Mouse (Mus musculus) kidney, adult 2 months (tissue): ENCODE data around the gene Sox1. TPM values are rescaled to one million over a fixed set of nuclear protein-coding genes. Genes with fewer than 3 reads are reported as not detected.

Source experiments
- DNase-seq: peaks from one replicate; pipeline ENCODE4 v3.0.0; 2021
- H3K27ac ChIP-seq: fragments of 200-500 bp; 2 replicates; pipeline ENCODE4 v1.5.1; 2012; ENCODE audit warnings: low read depth, low read length, control low read depth, inconsistent platforms; ENCODE audit not compliant: insufficient read depth
- H3K27me3 ChIP-seq: fragments of 200-500 bp; replicated peaks from 2 replicates; pipeline ENCODE4 v1.6.1; 2012; ENCODE audit warnings: mild to moderate bottlenecking, moderate library complexity, low read length, inconsistent platforms; ENCODE audit not compliant: control insufficient read depth, insufficient read depth
- H3K36me3 ChIP-seq: fragments of 200-500 bp; 2 replicates; pipeline ENCODE4 v1.6.1; 2012; ENCODE audit warnings: mild to moderate bottlenecking, moderate library complexity, low read length, inconsistent platforms; ENCODE audit not compliant: control insufficient read depth, insufficient read depth
- H3K4me1 ChIP-seq: fragments of 200-500 bp; 2 replicates; pipeline ENCODE4 v1.6.1; 2011; ENCODE audit warnings: low read length; ENCODE audit not compliant: control insufficient read depth, insufficient read depth
- H3K4me3 ChIP-seq: fragments of 200-500 bp; 2 replicates; pipeline ENCODE4 v1.5.1; 2011; ENCODE audit warnings: mild to moderate bottlenecking, low read depth, low read length, control low read depth; ENCODE audit not compliant: insufficient read depth
- CTCF ChIP-seq: fragments of 200-500 bp; conservative IDR thresholded peaks from 2 replicates; pipeline ENCODE4 v1.5.1; 2011; ENCODE audit warnings: low read depth, mild to moderate bottlenecking, control low read depth, low read length, moderate library complexity, mixed read lengths; ENCODE audit not compliant: insufficient read depth, insufficient read length
- POLR2A ChIP-seq: fragments of 200-500 bp; IDR thresholded peaks from one replicate; pipeline ENCODE4 v1.6.1; 2011; ENCODE audit warnings: low read depth, low read length, control low read depth
- WGBS: fragments of 180-500 bp; shearing (Covaris S2); methylation state at CpG from one replicate; pipeline ENCODE4 v1.1.7; 2018; 5-methylcytosine and 5-hydroxymethylcytosine counted together
- polyA plus RNA-seq: library from polyadenylated mRNA; depleted of rRNA; stranded (reverse); fragments of >200 nt; gene quantifications from 2 replicates; pipeline ENCODE4 v1.2.3, GENCODE M21; 2012

Sox1 gene
- polyA plus RNA-seq, 1 experiment, result not detected

DNA sequence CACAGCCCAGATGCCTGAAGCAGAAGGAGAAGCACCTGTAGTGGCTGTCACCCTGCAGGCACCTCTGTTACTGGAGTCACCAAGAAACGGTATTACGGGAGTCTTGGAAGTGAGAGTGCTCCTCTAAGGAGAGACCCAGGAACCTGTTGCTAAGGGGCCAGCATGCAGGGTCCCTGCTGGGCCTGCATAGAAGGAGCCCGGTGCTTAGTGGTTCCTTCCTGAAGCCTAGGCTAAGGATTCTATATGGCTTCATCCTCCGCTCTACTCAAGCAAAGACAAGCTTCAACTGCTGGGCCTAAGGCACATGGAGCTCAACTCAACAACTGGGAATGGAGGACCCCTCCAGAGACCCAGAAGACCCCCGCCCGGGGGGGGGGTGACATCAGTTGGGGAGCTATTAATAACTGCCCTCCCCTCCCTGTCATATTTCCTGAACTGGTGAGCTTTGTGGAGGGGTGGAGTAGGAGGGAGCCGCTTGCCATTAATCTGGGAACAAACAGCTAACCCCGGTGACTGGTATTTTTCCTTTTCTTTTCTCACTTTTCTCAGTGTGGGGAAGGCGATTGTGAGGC lies 34.6 kb downstream of the Sox1 start:
- no peak for DNase-seq
- Histone ChIP-seq H3K4me3 (no peak overlapping the region), H3K27me3 (no peaks in the 10 kb centered on the region; the same call in 1 of the 2 replicates), H3K4me1 (no peaks in the 10 kb centered on the region), H3K27ac (no peak overlapping the region), H3K36me3 (no peaks in the 10 kb centered on the region)
- WGBS, result 17% methylated on average over 9 of the region's 9 CpGs
- TF ChIP-seq CTCF (no peak), POLR2A (no peak)

DNA sequence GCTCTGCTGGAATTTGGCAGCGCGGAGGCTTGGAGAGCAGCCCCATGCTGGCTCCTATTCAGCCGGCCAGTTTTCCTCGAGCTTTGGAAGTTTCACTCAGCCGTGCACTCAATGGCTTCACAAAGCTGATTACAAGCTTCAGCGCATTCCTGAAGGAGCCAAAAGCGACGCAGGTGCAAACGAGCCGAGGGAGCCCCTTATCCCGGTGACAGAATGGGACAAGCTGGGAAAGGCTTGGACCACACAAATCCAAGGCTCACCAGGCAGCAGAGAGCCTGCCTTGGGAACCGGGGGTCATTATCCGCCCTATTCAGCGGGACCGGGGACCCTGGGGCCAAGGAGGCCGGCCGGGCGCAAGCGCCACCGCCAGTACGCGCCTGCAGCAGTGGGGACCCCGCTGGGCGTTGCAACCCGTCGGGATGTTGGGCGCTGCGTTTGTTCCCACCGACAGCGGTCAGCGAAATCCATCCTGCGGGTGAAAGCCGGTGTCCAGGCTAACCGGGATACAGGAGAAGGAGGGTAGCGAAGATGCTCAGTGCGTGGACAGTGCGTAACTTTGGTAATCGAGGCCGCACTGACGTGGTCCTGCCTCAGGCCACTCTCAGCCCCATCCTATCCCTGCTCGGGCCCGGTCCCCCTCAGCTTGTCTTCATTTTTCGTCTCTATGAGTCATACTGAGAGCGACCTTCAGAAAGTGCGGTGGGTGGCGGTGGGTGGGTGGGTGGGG lies 35.2 kb downstream of the Sox1 start:
- H3K4me3 ChIP-seq, result no peak overlapping the region
- 2% methylated on average over 46 of the region's 46 CpGs for WGBS
- no peak for TF ChIP-seq POLR2A
- no peak for TF ChIP-seq CTCF
- no peaks in the 10 kb centered on the region; the same call in 1 of the 2 replicates for H3K27me3 ChIP-seq
- H3K27ac ChIP-seq, result no peak overlapping the region
- H3K36me3 ChIP-seq, result no peaks in the 10 kb centered on the region
- peak; percentile 14 for DNase-seq
- no peaks in the 10 kb centered on the region for H3K4me1 ChIP-seq

DNA sequence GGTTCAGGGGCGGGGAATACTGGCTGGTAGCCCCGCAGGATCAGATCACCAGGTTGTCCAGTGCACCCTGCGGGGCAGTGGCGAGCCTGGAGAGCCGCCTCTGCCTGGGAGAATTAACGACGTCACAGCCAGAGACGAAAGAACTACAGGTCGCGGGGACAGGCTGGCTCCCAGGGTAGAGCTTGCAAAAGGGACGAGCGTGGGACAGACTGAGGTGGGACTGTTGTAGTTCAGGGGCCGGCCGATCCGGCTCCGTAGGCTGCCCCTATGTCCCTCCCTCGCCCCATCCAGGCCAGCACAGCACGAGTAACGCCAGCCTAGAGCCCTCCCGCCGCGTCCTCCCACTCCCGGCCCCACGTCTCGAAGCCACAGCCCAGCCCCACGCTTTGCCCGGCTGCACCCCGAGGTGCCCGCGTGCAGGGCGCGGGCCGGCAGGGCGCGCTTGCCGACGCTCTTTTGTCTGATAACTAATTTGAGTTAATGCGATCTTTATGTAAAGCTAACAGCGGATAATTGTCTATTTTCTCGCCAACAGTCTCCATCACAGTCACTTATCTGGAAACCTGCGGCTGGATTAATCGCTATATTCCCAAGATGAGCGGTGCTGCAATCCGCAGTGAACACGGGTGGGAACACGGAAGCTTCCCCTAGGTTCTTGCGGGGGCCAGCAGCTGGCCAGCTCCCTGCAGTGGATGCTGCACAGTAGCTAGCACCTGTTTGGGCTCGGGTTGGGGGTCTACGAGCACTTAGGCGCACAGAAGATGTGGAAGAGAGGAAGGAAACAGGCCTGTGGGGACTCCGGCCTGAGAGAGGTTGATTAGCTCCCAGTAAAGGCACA lies 36.0 kb downstream of the Sox1 start:
- TF ChIP-seq POLR2A, result no peak
- no peak for TF ChIP-seq CTCF
- no peaks in the 10 kb centered on the region for H3K36me3 ChIP-seq
- H3K27me3 ChIP-seq, result no peaks in the 10 kb centered on the region; the same call in 1 of the 2 replicates
- no peak for DNase-seq
- no peak overlapping the region for H3K27ac ChIP-seq
- 3% methylated on average over 51 of the region's 51 CpGs for WGBS
- no peak overlapping the region for H3K4me3 ChIP-seq
- H3K4me1 ChIP-seq, result no peaks in the 10 kb centered on the region

DNA sequence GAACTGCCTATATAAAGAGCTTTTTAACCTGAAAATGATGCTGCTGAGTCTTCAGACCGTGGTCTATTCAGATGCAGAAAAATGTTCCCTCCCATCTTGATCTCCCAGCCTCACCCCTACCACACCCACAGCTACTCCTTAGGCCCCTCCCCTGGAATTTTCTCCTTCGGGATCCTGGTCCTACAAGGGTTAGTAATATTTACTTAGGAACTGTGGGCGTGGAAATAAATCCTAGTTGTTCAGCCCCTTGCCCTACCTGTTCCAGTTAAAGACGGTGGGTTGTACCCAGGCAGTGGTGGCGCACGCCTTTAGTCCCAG lies 36.6 kb downstream of the Sox1 start:
- H3K4me1 ChIP-seq, result no peaks in the 10 kb centered on the region
- DNase-seq, result no peak
- H3K27ac ChIP-seq, result no peak overlapping the region
- WGBS, result 61% methylated on average over 6 of the region's 6 CpGs
- TF ChIP-seq CTCF, result no peak
- TF ChIP-seq POLR2A, result no peak
- H3K27me3 ChIP-seq, result no peaks in the 10 kb centered on the region; the same call in 1 of the 2 replicates
- no peak overlapping the region for H3K4me3 ChIP-seq
- H3K36me3 ChIP-seq, result no peaks in the 10 kb centered on the region

DNA sequence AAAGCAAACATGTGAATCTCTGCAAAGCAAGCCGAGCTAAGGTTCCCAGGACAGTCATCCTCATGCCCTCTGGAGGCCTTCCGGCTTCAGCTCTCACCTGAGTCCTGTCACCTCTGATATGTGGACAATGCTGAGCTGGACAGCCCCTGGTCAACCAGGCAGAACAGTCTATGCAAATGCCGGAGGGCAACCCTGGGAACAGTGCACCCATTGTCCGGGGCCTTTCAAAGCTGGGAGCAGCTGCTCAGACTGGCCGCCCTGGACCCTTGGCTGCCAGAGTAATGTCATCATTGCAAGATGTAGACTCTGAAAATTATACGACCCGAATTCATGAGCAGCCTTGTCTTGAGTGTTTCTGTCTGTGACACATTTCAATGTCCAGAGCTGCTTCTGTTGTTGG lies 37.5 kb downstream of the Sox1 start:
- H3K27ac ChIP-seq, result no peak overlapping the region
- TF ChIP-seq CTCF (no peak), POLR2A (no peak)
- WGBS, result 65% methylated on average over 7 of the region's 7 CpGs
- H3K27me3 ChIP-seq, result no peaks in the 10 kb centered on the region; the same call in 1 of the 2 replicates
- no peaks in the 10 kb centered on the region for H3K4me1 ChIP-seq
- DNase-seq, result no peak
- H3K4me3 ChIP-seq, result no peak overlapping the region
- H3K36me3 ChIP-seq, result no peaks in the 10 kb centered on the region

DNA sequence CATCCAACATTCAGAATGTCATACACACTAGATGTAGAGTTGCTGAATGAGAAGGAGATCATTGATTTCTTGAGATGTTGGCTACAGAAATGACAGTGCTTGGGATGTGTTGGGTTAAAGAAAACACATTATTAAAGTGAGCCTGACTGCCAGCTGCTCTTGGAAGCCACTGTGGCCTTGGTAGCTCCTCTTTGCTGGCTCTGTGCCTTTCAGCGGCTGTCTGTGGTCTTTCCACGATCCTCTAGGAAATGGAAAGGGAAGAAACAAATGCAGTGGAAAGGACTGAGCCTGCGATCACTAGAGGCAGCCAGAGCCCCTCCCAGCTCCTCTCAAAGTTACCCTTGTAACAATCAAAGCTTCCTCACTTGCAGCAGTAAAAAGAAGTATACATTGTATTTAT lies 39.7 kb downstream of the Sox1 start:
- H3K4me3 ChIP-seq, result no peak overlapping the region
- no peak overlapping the region for H3K27ac ChIP-seq
- 64% methylated on average over 3 of the region's 3 CpGs for WGBS
- H3K36me3 ChIP-seq, result no peaks in the 10 kb centered on the region
- no peak for TF ChIP-seq CTCF
- TF ChIP-seq POLR2A, result no peak
- no peak for DNase-seq
- no peaks in the 10 kb centered on the region for H3K27me3 ChIP-seq
- no peaks in the 10 kb centered on the region for H3K4me1 ChIP-seq

DNA sequence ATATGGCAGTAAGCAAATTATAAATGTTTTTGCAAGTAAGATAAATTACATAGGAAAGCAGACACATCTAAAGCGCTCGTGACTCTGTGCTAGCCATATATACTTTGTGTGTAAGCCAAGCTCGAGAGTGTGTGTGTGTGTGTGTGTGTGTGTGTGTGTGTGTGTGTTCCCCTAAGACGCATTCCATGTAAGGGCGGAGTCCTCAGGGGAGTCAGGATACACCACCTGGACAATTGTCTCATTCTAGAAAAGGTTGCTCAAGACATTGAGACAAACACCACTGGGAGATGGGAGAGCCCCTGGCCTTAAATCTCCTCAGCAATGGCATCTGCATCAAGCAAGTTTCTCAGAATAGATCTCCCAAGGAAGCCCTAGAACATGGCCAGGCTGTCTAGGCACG lies 42.9 kb downstream of the Sox1 start:
- 89% methylated on average over 6 of the region's 6 CpGs for WGBS
- H3K27ac ChIP-seq, result no peak overlapping the region
- no peaks in the 10 kb centered on the region for H3K27me3 ChIP-seq
- TF ChIP-seq POLR2A, result no peak
- no peak for TF ChIP-seq CTCF
- H3K4me1 ChIP-seq, result no peaks in the 10 kb centered on the region
- H3K36me3 ChIP-seq, result no peaks in the 10 kb centered on the region
- DNase-seq, result no peak
- H3K4me3 ChIP-seq, result no peak overlapping the region
